ENCODE assay signal across 8 mouse cellular contexts in genomic region chr2:174760479-174761121, GRCm38 (mm10). TPM values are rescaled to one million over a fixed set of nuclear protein-coding genes. Genes with fewer than 3 reads are reported as not detected.
A peak's percentile ranks its signal among the peaks of the same experiment; 100 is the strongest.
DNase-seq lines count a peak whose midpoint lies in the region; ATAC-seq lines count a peak whose summit lies in the region.
"Had no signal": no experiment of that assay in that cellular context is flagged by ENCODE, and none has a peak within 500 bp of the region (broad histone marks: within the 10 kb centered on the region; RNA-seq: fewer than 3 reads in every experiment).

Gene Edn3 (plus strand): TSS chr2:174760619.

- no peaks in the 10 kb centered on the region for H3K9me3 ChIP-seq in limb, embryonic 12.5 days
- H3K9me3 ChIP-seq in midbrain, embryonic 13.5 days, result no peaks in the 10 kb centered on the region

- H3K27me3 ChIP-seq in limb, embryonic 12.5 days, result no peaks in the 10 kb centered on the region
- H3K27me3 ChIP-seq in midbrain, embryonic 13.5 days, result peaks cover 29% of the 10 kb centered on the region

- ATAC-seq in granulocyte monocyte progenitor cell, adult 5-6 weeks (replicated peaks; ENCODE audit: poor library complexity, severe bottlenecking), result peak; percentile 91
- peak; percentile 58 for ATAC-seq in limb, embryonic 12.5 days (ENCODE audit: insufficient number of reproducible peaks, insufficient read depth, low FRiP score, low TSS enrichment, low read depth)
- peak; percentile 73 for ATAC-seq in midbrain, embryonic 13.5 days
- ATAC-seq in erythroid progenitor cell, adult 5-6 weeks (replicated peaks; ENCODE audit: low FRiP score, poor library complexity, severe bottlenecking), result no peak

- under 1% methylated on average over 48 of the region's 48 CpGs for WGBS in limb, embryonic 12.5 days
- 2% methylated on average over 48 of the region's 48 CpGs for WGBS in midbrain, embryonic 13.5 days

- DNase-seq in Muller cell, postnatal 12 days (ENCODE audit: inconsistent ontology term), result peak; percentile 7
- DNase-seq in adrenal gland, postnatal 14 days, result peak; percentile 14
- no peak for DNase-seq in left cerebral cortex, adult 8-10 months (ENCODE audit: low spot score in 2 of 2)

- H3K4me3 ChIP-seq in limb, embryonic 12.5 days (replicated peaks), result peak within 1 kb of the TSS; percentile 58
- peak within 1 kb of the TSS; percentile 40 for H3K4me3 ChIP-seq in midbrain, embryonic 13.5 days (replicated peaks)
- H3K4me3 ChIP-seq: erythroblast, embryonic 14.5 days had no signal

- H3K4me1 ChIP-seq in limb, embryonic 12.5 days (replicated peaks), result peaks cover 44% of the 10 kb centered on the region
- H3K4me1 ChIP-seq in midbrain, embryonic 13.5 days (replicated peaks), result peaks cover 8% of the 10 kb centered on the region

- H3K9ac ChIP-seq in limb, embryonic 12.5 days (replicated peaks), result peak within 1 kb of the TSS; percentile 79
- H3K9ac ChIP-seq in midbrain, embryonic 13.5 days (replicated peaks), result peak within 1 kb of the TSS; percentile 57

- peak within 1 kb of the TSS; percentile 84 for H3K27ac ChIP-seq in limb, embryonic 12.5 days
- H3K27ac ChIP-seq in midbrain, embryonic 13.5 days, result no peak within 1 kb of the TSS

- peak within 1 kb of the TSS; percentile 69 for H3K4me2 ChIP-seq in limb, embryonic 12.5 days
- peak within 1 kb of the TSS; percentile 70 for H3K4me2 ChIP-seq in midbrain, embryonic 13.5 days (replicated peaks)

- H3K36me3 ChIP-seq in limb, embryonic 12.5 days, result peaks cover 7% of the 10 kb centered on the region; the same call in 1 of the 2 replicates
- H3K36me3 ChIP-seq in midbrain, embryonic 13.5 days, result no peaks in the 10 kb centered on the region

RNA-seq across cellular contexts. Expression of gene Edn3, which starts in this region (rescaled TPM):
- total RNA-seq in adrenal gland, postnatal 14 days (2021), result 14.7 and 15.2 TPM in 2 replicates
- not detected in 2 replicates for total RNA-seq in granulocyte monocyte progenitor cell, adult 5-6 weeks (2014; fragmentation: Nextera tagmentation)
- not detected in 2 replicates for total RNA-seq in granulocyte monocyte progenitor cell, adult 5-6 weeks (2017)
- 22.8 and 24.4 TPM in 2 replicates for polyA plus RNA-seq in limb, embryonic 12.5 days (2016; fragmentation: Nextera tagmentation; extraction: Ambion mirVana)
- 4.9 and 6.7 TPM in 2 replicates for polyA plus RNA-seq in midbrain, embryonic 13.5 days (2015; fragmentation: Nextera tagmentation; extraction: Ambion mirVana)
- total RNA-seq in erythroid progenitor cell, adult 5-6 weeks (2015; ENCODE audit: low replicate concordance), result not detected in 2 replicates
- not detected in 2 replicates for total RNA-seq in erythroid progenitor cell, adult 5-6 weeks (2017; ENCODE audit: low replicate concordance)
- 1 to 10 TPM; 5.1 to 7.7 (median 6.0) TPM for total RNA-seq in left cerebral cortex, adult 8-10 months (2022)
- polyA plus RNA-seq: erythroblast, embryonic 14.5 days had no signal

Comparison
In these comparisons a context has a peak if more than half of its experiments do, and no peak if none do; other contexts are left out.
1. RNA of gene Edn3 (total RNA-seq): 14.7 to 15.2 TPM in adrenal gland, postnatal 14 days and 5.1 to 7.7 TPM in left cerebral cortex, adult 8-10 months; not detected in granulocyte monocyte progenitor cell, adult 5-6 weeks and not detected in erythroid progenitor cell, adult 5-6 weeks; every median in the first group is over 4 times any median in the second.
2. Peak in ATAC-seq in granulocyte monocyte progenitor cell, adult 5-6 weeks; RNA of the gene not detected or under 1 TPM.
3. DNase-seq: peak in Muller cell, postnatal 12 days (single experiment) and adrenal gland, postnatal 14 days (single experiment); none in left cerebral cortex, adult 8-10 months (0 of 2).